Mouse (Mus musculus) cortical plate, adult 2 months (tissue): ENCODE measurements around the gene Lysmd2.

ENCODE experiments used
- CTCF ChIP-seq: fragments of 200-500 bp; IDR thresholded peaks from 2 replicates; pipeline ENCODE4 v1.5.1; 2011; ENCODE audit warnings: mild to moderate bottlenecking, control low read depth, low read length; ENCODE audit not compliant: insufficient read depth; ENCODE audit errors: extremely low read depth
- POLR2A ChIP-seq: fragments of 200-500 bp; IDR thresholded peaks from 2 replicates; pipeline ENCODE4 v1.6.1; 2011; ENCODE audit warnings: mild to moderate bottlenecking, low read length, control low read depth; ENCODE audit not compliant: insufficient read depth; ENCODE audit errors: extremely low read depth

DNA sequence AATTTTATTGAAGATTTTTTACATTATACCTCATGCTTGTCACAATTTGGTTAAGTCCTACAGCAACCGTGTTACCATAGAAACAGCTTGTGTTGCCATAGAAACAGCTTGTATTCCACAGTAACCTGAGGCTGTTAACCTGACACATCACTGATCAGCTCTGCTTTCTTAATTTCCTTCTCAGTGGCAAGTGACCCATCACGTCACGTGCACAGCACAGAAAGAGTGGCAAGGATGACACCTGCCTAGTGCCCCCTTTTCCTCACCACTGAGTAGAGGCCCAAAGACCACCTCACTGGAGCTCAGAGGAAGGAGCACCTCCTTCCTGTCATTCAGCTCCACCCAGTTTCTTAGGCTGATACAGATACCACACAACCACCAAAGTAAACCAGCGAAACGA is 32.1 kb upstream of the Lysmd2 start:
- TF ChIP-seq POLR2A (no peak), CTCF (no peak)
